Mouse (Mus musculus) gastrocnemius, postnatal 4 days (tissue): Measurements from ENCODE around the gene M6pr. TPM values are rescaled to one million over a fixed set of nuclear protein-coding genes. Genes with fewer than 3 reads are reported as not detected.

Source experiments
- DNase-seq, 2 experiments: peaks; one replicate each; pipeline ENCODE4 v3.0.0; 2021 to 2022; ENCODE audit warnings: low spot score in 2 of 2, mixed read lengths in 2 of 2
- long read RNA-seq, 2 experiments: library from polyadenylated mRNA; stranded (forward); transcript quantifications; one replicate each; pipeline ENCODE4 v2.0.0; 2021
- total RNA-seq, 2 experiments: library from RNA; stranded (reverse); gene quantifications; 2 replicates each; pipeline ENCODE4 v1.2.3; 2021

The M6pr gene
- total RNA-seq, result 10 to 100 TPM; 44.9 to 45.3 TPM
- long read RNA-seq, experiment 1, transcript M6pr-201 (7 exons, 2,515 nt), result major isoform, 99 of 108 reads
- long read RNA-seq, experiment 1, partial matches to known transcripts, result 4 of 108 reads
- long read RNA-seq, experiment 1, other reads (novel, unspliced or antisense), result 4 of 108 reads
- long read RNA-seq, experiment 2, transcript M6pr-201 (7 exons, 2,515 nt), result major isoform, 96 of 105 reads
- long read RNA-seq, experiment 2, partial matches to known transcripts, result 3 of 105 reads
- long read RNA-seq, experiment 2, other reads (novel, unspliced or antisense), result 3 of 105 reads

DNA sequence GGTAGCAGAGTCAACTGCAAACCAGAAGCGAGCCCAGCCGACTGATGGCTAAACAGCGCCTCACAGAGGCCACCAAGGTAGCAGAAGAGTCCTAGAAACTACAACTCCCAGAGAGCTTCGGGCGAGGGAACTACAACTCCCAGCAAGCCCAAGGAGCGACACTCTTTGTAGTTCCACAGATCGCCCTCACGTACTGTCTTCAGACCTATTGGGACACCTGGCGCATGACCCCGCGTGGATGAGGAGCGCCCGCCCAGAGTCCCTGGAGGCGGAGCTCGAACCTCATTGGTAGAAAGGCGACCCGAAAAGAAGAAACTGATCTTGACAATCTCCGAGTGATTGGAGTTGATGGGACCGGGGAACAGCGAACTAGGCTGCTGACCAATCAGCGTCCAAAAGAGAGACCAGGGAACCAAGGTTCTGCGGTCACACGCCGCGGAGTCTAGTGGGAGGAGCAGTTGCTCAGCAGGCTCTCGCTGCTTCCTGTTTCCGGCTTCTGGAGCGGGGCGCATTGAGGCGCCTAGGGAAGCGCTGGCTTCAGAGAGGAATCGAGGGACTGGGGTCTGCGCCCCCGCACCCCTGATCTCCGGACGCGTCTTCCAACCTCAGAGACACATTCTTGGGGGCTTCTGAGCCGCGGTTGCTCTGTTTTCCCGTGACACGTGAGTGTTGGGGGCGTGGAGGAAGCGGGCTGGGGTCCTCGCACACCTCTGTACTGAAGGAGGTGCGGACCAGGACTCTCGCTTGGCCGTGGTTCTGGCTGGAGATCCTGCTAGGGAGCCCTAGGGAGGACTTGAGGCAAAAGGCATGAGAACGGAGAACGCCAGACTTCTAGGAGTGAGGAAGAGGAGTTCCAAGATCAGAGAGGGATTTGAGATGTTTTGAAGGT, at the start of gene M6pr:
M6pr (plus strand) TSS at position 216 of the 889 bp plus-strand sequence.
- DNase-seq, result peak; percentile 71 to 88

DNA sequence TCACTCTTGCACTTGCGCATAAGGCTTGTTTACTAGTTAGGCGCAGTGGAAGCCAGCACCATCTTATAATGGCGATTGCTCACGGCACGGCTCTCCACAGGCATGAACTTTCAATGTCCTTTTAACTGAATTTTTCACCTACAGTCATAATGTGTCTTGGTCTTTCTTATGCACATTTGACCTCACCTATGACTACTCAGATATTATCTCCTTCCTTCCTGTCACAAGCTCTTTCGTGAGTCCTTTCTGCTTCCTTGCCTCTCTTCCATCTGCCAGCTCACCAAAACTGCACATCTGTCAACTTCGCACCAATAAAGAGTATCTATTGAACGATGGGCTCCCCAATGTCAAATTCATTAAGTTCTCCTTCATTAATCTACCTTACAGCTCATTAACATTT, 46.0 kb upstream of the M6pr start:
- DNase-seq, result no peak

DNA sequence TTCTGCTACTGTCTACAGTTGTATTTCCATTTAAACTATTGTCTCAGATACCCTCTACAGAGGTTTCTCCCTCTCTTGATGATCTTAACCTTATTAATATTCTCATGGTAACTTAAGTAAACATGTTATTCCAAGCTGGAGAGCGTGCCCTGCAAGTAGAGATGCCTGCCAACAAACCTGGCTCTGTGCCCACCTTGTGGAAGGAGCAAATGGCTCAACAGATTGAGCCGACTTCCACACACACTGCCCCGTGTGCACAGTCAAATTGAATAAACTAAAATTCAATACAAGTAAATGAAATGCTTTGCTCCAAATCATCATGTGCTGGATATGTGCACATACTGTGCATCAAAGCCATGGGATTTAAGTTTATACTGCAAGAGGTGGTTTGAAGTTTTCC, 40.0 kb upstream of the M6pr start:
- DNase-seq, result peak; percentile 32 to 68

DNA sequence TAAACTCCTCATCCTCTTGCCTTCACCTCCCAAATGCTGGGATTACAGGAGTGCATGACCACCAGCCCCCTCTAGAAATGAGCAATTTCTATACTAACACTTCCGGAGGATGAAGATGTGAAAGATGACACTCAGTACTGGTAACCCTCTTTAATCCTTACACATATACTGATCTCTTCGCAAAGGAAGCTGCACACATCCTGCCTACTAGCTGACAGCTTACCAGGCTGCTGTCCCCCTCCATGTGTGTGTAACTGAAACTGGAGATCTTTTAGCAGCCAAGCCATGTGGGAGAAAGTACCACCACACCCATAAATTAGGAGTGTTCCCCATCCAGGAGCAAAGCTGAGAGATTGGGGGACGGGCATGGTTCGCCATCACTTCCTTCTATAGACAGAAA, 39.4 kb upstream of the M6pr start:
- DNase-seq, result no peak

DNA sequence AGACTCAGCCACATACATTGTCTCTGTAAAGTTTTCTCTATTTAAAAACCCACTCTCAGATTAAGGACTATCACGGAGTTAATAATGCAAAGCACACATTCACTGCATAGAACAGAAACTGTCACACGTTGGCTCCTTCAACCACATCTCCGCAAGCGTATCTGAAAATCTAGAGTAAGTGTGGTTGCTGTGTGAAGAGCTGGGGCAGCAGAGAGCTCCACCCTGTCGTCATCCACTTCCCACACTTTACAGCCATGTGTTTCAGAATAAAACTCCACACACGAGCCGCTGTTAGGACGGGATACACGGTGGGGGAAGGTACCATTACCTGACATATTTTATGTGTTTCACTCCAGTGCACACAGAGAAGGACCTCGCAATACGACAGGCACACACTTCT, 38.4 kb upstream of the M6pr start:
- no peak for DNase-seq

DNA sequence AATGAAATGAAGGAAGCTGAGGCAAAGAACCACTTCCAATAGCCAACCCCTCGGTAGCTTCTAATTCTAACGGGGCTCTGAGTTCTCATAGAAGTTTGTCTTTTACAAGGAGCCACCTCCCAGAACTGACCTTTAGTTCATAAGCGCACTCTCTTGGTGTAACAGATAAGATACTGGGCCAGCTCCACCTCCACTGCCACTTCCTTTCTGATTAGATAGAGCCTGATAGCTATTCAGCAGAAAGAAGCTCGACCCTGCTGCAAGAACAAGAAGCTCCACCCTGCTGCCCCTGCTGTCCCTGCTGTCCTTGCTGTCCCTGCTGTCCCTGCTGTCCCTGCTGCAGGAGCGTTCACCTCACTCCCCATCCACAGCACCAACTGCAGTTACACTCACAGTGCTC, 34.0 kb upstream of the M6pr start:
- DNase-seq, result no peak

DNA sequence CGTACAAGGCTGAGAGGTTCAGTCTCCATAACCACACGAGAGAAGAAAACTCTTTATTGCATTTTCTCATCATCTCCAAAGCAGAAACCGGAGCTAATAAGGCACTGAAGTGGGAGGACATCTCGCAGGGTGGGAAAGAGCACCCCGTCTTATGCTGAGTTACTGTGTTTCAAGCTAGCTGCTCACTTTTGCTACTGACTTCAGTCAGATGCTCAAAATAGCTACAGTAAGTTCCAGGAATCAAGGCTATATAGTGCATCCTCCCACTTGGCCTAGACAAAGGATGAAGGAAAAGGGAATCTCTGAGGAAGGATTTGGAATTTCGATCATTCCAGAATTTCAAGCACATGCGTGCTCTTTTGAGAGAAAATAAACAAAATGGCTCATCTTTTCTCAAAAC, 32.0 kb upstream of the M6pr start:
- no peak for DNase-seq

DNA sequence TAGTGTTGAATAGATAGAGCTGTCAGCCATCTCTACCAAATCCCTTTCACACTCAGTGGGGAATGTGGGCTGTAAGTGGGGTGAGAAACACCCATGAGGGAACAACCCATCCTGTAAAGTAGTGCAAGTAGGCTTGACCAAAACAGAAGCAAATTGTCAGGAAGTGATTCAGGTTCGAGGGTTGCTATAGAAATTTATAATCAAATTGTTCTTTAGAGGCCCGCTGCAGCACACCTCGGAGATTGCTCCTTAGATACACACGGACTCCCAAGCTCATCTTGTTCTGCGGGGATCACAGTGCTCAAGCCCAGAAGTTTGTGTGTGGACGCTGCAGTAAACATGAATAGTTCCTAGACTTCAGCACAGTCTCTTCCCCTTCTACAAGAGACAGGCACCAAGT, 25.7 kb upstream of the M6pr start, which contains the start of gene Klrg1:
Klrg1 (minus strand) TSS at position 101 of the 400 bp plus-strand sequence.
- no peak for DNase-seq

DNA sequence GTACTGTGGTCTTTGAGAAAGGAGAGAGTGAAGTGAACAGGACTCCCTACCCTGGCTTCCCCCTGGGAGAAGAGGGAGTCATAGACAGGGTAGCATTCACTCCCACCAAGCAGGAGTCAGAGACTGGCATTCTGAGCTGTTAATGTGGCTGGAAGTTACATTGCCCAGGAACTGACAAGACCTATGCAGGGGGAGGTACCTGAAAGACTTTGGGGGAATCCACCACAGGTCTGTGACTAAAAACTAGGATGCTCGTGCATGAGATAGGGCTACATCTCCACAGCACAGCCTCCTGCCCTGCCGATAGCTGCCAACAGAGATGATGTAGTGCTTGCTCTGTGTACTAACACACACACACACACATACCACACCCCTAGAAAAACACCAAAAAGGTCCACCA, 25.1 kb upstream of the M6pr start:
- no peak for DNase-seq

DNA sequence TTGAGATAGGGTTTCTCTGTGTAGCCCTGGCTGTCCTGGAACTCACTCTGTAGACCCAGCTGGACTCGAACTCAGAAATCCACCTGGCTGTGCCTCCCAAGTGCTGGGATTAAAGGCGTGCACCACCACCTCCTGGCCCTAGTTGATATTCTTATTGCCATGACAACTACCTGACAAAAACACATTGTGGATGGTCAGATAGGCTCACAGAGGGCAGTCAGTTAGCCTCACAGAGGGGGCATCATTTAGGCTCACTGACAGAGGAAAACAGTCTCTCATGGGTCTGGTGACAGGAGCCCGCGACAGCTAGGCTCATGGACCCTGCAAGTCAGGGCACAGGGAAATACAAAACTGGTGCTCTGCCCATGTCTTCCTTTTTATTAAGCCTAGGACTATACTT, 24.2 kb upstream of the M6pr start:
- no peak for DNase-seq

DNA sequence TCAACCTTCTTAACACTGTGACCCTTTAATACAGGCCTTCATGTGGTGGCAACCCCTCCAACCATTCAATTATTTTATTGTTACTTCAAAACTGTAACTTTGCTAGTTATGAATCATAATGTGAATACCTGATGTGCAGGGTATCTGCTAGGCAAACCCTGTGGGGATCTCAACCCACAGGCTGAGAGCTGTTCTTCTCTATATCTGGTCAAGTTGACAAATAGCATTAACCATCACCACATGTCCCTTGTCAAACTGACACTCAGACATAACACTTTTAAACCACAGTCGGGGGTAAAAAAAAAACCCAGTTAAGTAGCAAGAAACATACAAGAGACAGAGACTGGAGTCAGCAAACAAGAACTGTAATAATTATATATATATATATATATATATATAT, 23.7 kb upstream of the M6pr start:
- DNase-seq, result no peak

DNA sequence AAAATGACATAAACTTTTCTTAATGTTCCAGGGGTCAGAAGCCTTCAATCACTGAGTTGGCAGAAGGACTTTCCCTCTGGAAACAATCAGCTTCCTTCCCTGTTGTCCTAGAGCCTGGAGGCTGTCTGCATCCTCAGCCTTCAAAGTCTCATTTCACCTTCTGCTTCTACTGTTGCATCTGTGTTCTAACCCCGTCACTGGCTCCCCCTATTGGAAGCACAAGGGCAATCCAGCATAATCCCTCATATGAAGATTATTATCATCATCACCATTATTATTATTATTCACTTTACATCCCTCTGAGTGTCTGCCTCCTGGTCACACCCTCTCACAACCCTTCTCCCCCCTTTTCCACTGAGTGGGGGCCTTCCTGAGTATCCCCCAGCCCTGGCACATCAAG, 20.3 kb upstream of the M6pr start:
- DNase-seq, result no peak

DNA sequence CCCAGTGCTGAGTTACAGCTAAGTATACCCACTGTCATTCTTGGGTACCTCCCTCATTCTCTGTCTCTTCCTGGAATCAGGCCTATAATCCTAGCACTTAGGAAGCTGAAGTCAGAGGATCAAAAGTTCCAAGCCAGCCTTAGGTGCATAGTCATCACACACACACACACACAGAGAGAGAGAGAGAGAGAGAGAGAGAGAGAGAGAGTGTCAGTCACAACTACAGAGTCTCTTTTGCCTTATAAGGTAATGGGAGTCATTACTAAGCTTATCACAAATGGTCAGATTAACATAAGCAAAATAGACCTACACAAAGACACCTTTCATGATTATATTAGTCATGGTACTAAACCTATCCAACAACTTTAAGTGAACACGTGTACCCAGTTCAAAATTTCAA, 19.2 kb upstream of the M6pr start:
- DNase-seq, result no peak

DNA sequence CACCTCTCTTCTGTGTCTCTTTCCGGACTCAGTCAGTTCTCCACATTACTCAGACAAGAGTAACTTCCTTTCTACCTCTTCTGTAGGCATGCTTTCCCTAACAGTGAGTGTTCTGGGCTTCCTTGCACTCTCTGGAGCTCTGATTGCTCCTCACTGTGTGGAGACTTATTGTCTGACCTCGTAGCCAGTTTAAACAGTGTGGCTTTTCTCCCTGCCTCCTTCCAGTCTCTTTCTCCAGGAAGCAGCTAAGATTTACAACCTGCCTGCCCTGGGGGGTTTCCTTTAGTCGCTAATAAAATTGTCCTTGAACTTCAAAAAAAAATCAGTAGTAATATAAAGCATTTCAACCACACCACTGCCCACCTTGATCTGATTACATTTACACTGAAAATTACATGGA, 18.3 kb upstream of the M6pr start:
- DNase-seq, result no peak

DNA sequence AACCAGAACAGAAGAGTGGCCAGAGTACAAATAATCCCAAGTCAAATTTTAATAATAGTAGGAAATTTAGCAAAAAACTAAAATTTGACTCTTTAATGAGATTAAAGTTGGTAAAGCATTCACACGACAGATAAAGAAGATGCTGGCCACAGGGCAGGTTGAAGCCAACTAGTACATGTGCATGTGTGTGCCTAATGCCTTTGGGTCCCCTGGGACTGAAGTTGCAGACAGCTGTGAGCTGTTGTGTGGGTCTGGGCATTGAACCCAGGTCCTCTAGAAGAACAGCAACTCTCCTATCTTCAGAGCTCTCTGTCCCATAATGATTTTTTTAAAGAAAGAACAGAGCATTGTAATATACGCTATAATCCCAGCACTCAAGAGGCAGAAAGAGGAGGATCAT, 17.3 kb upstream of the M6pr start:
- DNase-seq, result no peak

DNA sequence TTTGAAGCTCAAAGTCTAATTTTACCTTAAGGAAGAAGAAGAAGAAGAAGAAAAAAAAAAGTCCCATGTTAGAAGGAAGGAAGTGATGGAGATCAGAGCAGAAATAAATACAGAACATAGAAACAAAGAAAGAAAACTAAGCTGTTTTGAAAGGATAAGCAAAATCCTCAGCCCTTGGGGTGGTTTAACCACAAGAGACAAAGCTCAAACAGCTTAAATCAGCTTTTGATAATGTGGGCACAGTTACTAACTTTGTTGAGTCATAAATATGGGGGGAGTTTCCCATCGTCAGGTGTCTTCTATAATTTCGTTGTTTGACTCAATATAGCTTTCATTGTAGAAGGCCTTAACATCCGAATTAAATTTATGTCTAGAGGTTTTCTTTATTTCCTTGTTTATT, 16.8 kb upstream of the M6pr start:
- no peak for DNase-seq

DNA sequence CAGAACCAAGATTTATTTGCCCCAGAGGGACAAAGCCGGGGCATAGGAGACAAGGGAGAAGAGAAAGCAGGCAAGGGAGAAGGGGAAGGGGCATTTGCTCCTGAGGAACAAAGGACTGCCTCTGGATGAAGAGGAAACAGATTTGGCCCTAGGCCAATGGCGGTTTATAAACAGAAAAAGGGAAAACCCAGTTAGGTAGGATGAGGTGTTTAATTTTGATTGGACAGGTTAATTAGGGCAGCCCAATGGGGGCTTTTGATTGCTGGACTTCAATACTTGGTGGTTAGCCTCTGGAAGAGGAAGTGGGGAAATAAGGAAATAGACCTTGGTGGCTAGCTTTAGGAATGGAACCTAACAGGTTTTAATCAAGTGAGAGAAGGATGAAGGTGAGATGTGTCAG, 16.3 kb upstream of the M6pr start:
- no peak for DNase-seq

DNA sequence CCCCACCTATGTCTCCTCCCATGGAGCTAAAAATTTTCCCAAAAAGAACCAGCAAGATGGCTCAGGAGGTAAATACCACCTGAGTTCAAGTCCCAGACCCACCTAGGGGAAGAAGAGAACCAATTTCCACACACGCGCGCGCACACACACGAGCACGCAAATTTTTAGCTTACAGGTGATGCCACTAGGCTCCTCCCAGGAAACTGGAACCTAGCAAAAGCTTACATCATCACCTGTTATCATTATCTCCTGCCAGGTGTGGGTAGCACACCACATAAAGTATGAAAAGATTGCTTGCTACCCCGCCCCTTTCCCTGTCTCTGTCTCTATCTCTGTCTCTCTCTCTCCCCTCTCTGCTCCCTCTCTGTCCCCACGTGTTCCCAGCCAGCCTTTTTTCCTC, 15.4 kb upstream of the M6pr start:
- DNase-seq, result no peak

DNA sequence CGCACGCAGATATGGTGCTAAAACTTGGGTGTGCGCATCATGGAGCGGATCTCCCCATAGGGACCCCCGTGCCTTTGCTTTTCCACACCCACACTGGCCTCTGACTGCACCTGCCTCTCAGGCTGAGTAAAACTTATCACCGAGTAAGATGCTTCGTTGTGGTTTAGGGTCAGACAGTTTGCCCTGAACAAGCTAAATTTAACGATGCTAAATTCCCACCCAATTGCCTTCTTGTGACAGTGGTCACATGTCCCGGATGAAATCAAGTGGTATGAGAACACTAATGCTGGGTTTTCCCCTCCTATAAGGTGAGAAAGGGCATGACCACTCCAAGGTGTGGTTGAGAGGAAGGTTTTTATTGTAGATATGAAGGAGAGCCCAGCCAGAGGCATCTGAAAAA, 14.7 kb upstream of the M6pr start:
- DNase-seq, result no peak

DNA sequence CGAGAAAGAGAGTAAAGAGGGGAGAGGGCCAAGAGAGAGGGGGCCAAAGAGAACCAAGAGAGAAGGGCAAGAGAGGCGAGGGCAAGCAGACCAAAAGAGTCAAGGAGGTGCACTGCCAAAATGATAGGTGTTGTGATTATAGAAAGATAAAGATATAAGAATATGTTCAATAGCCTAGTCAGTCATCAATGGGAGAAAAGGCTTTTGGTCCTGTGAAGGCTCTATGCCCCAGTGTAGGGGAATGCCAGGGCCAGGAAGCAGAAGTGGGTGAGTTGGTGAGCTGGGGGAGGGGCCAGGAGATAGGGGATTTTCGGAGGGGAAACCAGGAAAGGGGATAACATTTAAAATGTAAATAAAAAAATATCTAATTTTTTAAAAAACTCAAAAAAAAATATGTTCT, 14.2 kb upstream of the M6pr start:
- DNase-seq, result no peak

DNA sequence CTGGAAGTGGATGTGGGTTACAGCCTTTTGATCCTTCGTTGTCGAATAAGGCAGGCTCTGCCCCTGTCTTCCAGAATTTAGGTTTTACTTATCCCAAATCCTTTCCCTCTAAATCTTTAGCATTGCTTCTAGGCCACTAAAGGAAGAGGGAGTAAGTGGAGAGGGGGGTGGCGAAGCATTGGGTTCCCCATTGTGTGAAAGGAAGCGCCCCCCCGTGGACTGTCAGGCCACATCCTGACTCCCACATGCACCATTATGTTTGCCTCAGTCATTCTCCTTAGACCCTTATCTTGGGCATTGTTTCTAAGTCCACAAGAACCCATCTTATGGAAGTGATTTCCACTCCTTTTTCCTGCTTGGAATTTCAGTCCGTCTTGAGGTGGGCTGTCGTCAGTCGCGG, 13.3 kb upstream of the M6pr start:
- no peak for DNase-seq

DNA sequence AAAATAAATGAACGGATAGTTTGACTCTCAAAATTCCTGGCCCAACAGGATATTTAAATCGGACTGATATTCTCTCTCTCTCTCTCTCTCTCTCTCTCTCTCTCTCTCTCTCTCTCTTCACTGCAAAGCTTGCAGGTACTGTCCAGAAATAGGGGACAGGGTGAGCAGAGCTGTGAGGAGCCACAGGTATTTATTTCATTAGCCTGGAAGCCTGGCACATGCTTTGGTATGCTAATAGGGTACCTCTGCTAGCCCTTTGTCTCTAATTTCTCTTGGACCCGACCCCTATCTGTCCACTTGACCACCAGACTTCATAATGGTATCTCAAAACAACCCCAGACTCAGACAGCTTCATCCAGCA, 11.6 kb upstream of the M6pr start:
- no peak for DNase-seq
